Mouse (Mus musculus): ENCODE results near the gene Nav1.

- TF ChIP-seq USF1 (IDR thresholded peaks at IDR 0.05; ENCODE audit: low read depth) (no peak), POLR2A (IDR thresholded peaks at IDR 0.05; ENCODE audit: insufficient read length, low read depth) (no peak), MYOG (IDR thresholded peaks at IDR 0.05; ENCODE audit: control insufficient read depth in 1 of 3, insufficient read depth in 1 of 3, insufficient read length in 2 of 3, low read depth in 2 of 3) (no peak), E2F4 (IDR thresholded peaks at IDR 0.05; ENCODE audit: insufficient read depth) (no peak), TCF12 (IDR thresholded peaks at IDR 0.05; ENCODE audit: insufficient read depth, poor library complexity, severe bottlenecking) (no peak), SRF (IDR thresholded peaks at IDR 0.05; ENCODE audit: control insufficient read depth, insufficient read length, low read depth) (no peak), CEBPB (IDR thresholded peaks at IDR 0.05; ENCODE audit: insufficient read depth, poor library complexity, severe bottlenecking) (no peak), MYOD1 (IDR thresholded peaks at IDR 0.05; ENCODE audit: control insufficient read depth in 1 of 3, insufficient read length in 2 of 3, low read depth in 2 of 3) (no peak), POLR2AphosphoS2 (IDR thresholded peaks at IDR 0.05; ENCODE audit: insufficient read length, low read depth) (no peak), MAX (IDR thresholded peaks at IDR 0.05; ENCODE audit: low read depth) (no peak), REST (IDR thresholded peaks at IDR 0.05; ENCODE audit: insufficient read depth, insufficient read length) (no peak)
These were observed 166.1 kb downstream of the Nav1 start for GRCm38 (mm10) chr1:135440986-135441385.
